11 mouse cellular contexts compared by ENCODE assay signal in genomic region chr9:116489273-116489672, GRCm38 (mm10).
DNase-seq lines count a peak whose midpoint lies in the region; ATAC-seq and TF ChIP-seq lines count a peak whose summit lies in the region.
"Had no signal": no experiment of that assay in that cellular context is flagged by ENCODE, and none has a peak within 500 bp of the region (broad histone marks: within the 10 kb centered on the region; RNA-seq: fewer than 3 reads in every experiment).

No protein-coding gene starts in this region.

- no peak overlapping the region for H3K27ac ChIP-seq in forebrain, embryonic 12.5 days
- H3K27ac ChIP-seq in forebrain, embryonic 11.5 days (ENCODE audit: low read depth, low read length): no peak overlapping the region
- H3K27ac ChIP-seq in layer of hippocampus, adult 2 months: peak overlapping the region; percentile 53; the same call in 1 of the 2 replicates
- H3K27ac ChIP-seq in embryonic facial prominence, embryonic 12.5 days: no peak overlapping the region; the same call in 1 of the 2 replicates
- 0 out of 2 replicates have a peak overlapping the region, but pooled peaks have one; percentile 23 for H3K27ac ChIP-seq in neural tube, embryonic 15.5 days (replicated peaks)
- no peak overlapping the region for H3K27ac ChIP-seq in heart, embryonic 10.5 days
- H3K27ac ChIP-seq: heart, embryonic 13.5 days had no signal

- no peaks in the 10 kb centered on the region for H3K36me3 ChIP-seq in forebrain, embryonic 12.5 days (replicated peaks)
- H3K36me3 ChIP-seq in forebrain, embryonic 11.5 days (ENCODE audit: control insufficient read depth, insufficient read depth, low read length): no peaks in the 10 kb centered on the region
- H3K36me3 ChIP-seq in embryonic facial prominence, embryonic 12.5 days: no peaks in the 10 kb centered on the region
- no peaks in the 10 kb centered on the region for H3K36me3 ChIP-seq in neural tube, embryonic 15.5 days
- no peaks in the 10 kb centered on the region for H3K36me3 ChIP-seq in heart, embryonic 10.5 days
- H3K36me3 ChIP-seq: heart, embryonic 13.5 days had no signal

- no peaks in the 10 kb centered on the region for H3K27me3 ChIP-seq in forebrain, embryonic 12.5 days
- H3K27me3 ChIP-seq in forebrain, embryonic 11.5 days (ENCODE audit: control insufficient read depth, insufficient read depth, low read length): no peaks in the 10 kb centered on the region
- H3K27me3 ChIP-seq in embryonic facial prominence, embryonic 12.5 days: no peaks in the 10 kb centered on the region
- no peaks in the 10 kb centered on the region for H3K27me3 ChIP-seq in neural tube, embryonic 15.5 days (replicated peaks)
- H3K27me3 ChIP-seq in heart, embryonic 10.5 days (ENCODE audit: insufficient read depth, poor library complexity, severe bottlenecking): no peaks in the 10 kb centered on the region
- H3K27me3 ChIP-seq: heart, embryonic 13.5 days had no signal

- H3K9me3 ChIP-seq in forebrain, embryonic 12.5 days: peaks cover 9% of the 10 kb centered on the region; the same call in 1 of the 2 replicates
- no peaks in the 10 kb centered on the region for H3K9me3 ChIP-seq in forebrain, embryonic 11.5 days (ENCODE audit: control insufficient read depth, low read length)
- no peaks in the 10 kb centered on the region for H3K9me3 ChIP-seq in embryonic facial prominence, embryonic 12.5 days
- H3K9me3 ChIP-seq in neural tube, embryonic 15.5 days (replicated peaks): no peaks in the 10 kb centered on the region
- peaks cover 9% of the 10 kb centered on the region; the same call in 1 of the 2 replicates for H3K9me3 ChIP-seq in heart, embryonic 10.5 days

- no peak overlapping the region for H3K4me3 ChIP-seq in forebrain, embryonic 12.5 days (replicated peaks)
- H3K4me3 ChIP-seq in forebrain, embryonic 11.5 days (ENCODE audit: low read depth, low read length): no peak overlapping the region
- H3K4me3 ChIP-seq in layer of hippocampus, adult 2 months: no peak overlapping the region
- no peak overlapping the region for H3K4me3 ChIP-seq in embryonic facial prominence, embryonic 12.5 days
- H3K4me3 ChIP-seq in neural tube, embryonic 15.5 days (replicated peaks): no peak overlapping the region
- H3K4me3 ChIP-seq in heart, embryonic 10.5 days: no peak overlapping the region
- H3K4me3 ChIP-seq: erythroblast, embryonic 14.5 days; heart, embryonic 13.5 days had no signal

- no peak overlapping the region for H3K4me2 ChIP-seq in forebrain, embryonic 12.5 days
- no peak overlapping the region for H3K4me2 ChIP-seq in forebrain, embryonic 11.5 days (ENCODE audit: low read depth, low read length, severe bottlenecking)
- no peak overlapping the region for H3K4me2 ChIP-seq in embryonic facial prominence, embryonic 12.5 days (replicated peaks)
- no peak overlapping the region for H3K4me2 ChIP-seq in neural tube, embryonic 15.5 days
- H3K4me2 ChIP-seq: heart, embryonic 13.5 days; liver, embryonic 11.5 days had no signal

- no peaks in the 10 kb centered on the region for H3K4me1 ChIP-seq in forebrain, embryonic 12.5 days
- no peaks in the 10 kb centered on the region for H3K4me1 ChIP-seq in forebrain, embryonic 11.5 days (replicated peaks; ENCODE audit: control insufficient read depth, insufficient read depth, low read length)
- H3K4me1 ChIP-seq in embryonic facial prominence, embryonic 12.5 days: no peaks in the 10 kb centered on the region
- no peaks in the 10 kb centered on the region for H3K4me1 ChIP-seq in neural tube, embryonic 15.5 days
- no peaks in the 10 kb centered on the region for H3K4me1 ChIP-seq in heart, embryonic 10.5 days
- H3K4me1 ChIP-seq: heart, embryonic 13.5 days had no signal

- TF ChIP-seq CTCF in layer of hippocampus, adult 2 months (conservative IDR thresholded peaks at IDR 0.05): no peak

- no peak for DNase-seq in forebrain, embryonic 11.5 days (ENCODE audit: low spot score)
- peak; percentile 46 to 65 for DNase-seq in layer of hippocampus, adult 2 months (ENCODE audit: low spot score in 2 of 2)
- DNase-seq in layer of hippocampus, adult 9-10 months (ENCODE audit: low spot score): no peak
- DNase-seq in embryo, embryonic 10.5 days (ENCODE audit: low spot score): no peak
- no peak for DNase-seq in heart, embryonic 10.5 days (ENCODE audit: low spot score)

- 86% methylated on average over 5 of the region's 5 CpGs for WGBS in forebrain, embryonic 12.5 days
- 85% methylated on average over 5 of the region's 5 CpGs for WGBS in forebrain, embryonic 11.5 days
- 54% methylated on average over 5 of the region's 5 CpGs for WGBS in embryonic facial prominence, embryonic 12.5 days
- WGBS in neural tube, embryonic 15.5 days: 56% methylated on average over 5 of the region's 5 CpGs
- WGBS in heart, embryonic 10.5 days: 78% methylated on average over 5 of the region's 5 CpGs

- 0 out of 2 replicates have a peak, but pooled peaks have one; percentile 39 for ATAC-seq in forebrain, embryonic 12.5 days (ENCODE audit: low FRiP score)
- ATAC-seq in forebrain, embryonic 11.5 days (replicated peaks; ENCODE audit: low FRiP score): no peak
- peak; percentile 15; the same call in 1 of the 2 replicates for ATAC-seq in embryonic facial prominence, embryonic 12.5 days (ENCODE audit: insufficient number of reproducible peaks, insufficient read depth, low FRiP score, low TSS enrichment)
- ATAC-seq in neural tube, embryonic 15.5 days (ENCODE audit: low FRiP score): 0 out of 2 replicates have a peak, but pooled peaks have one; percentile 21

- H3K9ac ChIP-seq in forebrain, embryonic 12.5 days: no peak overlapping the region
- H3K9ac ChIP-seq in forebrain, embryonic 11.5 days (ENCODE audit: low read length): no peak overlapping the region
- H3K9ac ChIP-seq in embryonic facial prominence, embryonic 12.5 days: no peak overlapping the region
- H3K9ac ChIP-seq in neural tube, embryonic 15.5 days (replicated peaks): no peak overlapping the region
- H3K9ac ChIP-seq: heart, embryonic 13.5 days had no signal

Comparison
In these comparisons a context has a peak if more than half of its experiments do, and no peak if none do; other contexts are left out.
1. DNase-seq: peak in layer of hippocampus, adult 2 months (2 of 2); none in forebrain, embryonic 11.5 days (single experiment), layer of hippocampus, adult 9-10 months (single experiment), embryo, embryonic 10.5 days (single experiment) and heart, embryonic 10.5 days (single experiment).
2. H3K27ac ChIP-seq: peak in layer of hippocampus, adult 2 months (single experiment) and neural tube, embryonic 15.5 days (single experiment); none in forebrain, embryonic 12.5 days (single experiment), forebrain, embryonic 11.5 days (single experiment), embryonic facial prominence, embryonic 12.5 days (single experiment) and heart, embryonic 10.5 days (single experiment).